Mouse (Mus musculus): ENCODE results near the gene Cdr2l.
"Not testable (repeated sequence)": the region's sequence is repeated elsewhere in the genome, so short reads cannot be mapped to it uniquely, and the experiment has no call there.

Gene Cdr2l

GRCm38 (mm10) chr11:115384587-115384986, 2.9 kb downstream of the Cdr2l start:
- no peaks in the 10 kb centered on the region for H3K9me3 ChIP-seq (ENCODE audit: low read length)
- peaks cover 27% of the 10 kb centered on the region for H3K27me3 ChIP-seq (ENCODE audit: insufficient read depth, low read length)
- no peaks in the 10 kb centered on the region for H3K36me3 ChIP-seq (ENCODE audit: insufficient read depth, low read length)
- no peak for TF ChIP-seq NANOG (IDR thresholded peaks at IDR 0.05; ENCODE audit: borderline replicate concordance, low read length)
- peaks cover 54% of the 10 kb centered on the region for H3K4me1 ChIP-seq (replicated peaks; ENCODE audit: low read depth, low read length)
- no peak overlapping the region; the same call in 1 of the 2 replicates for H3K4me3 ChIP-seq (replicated peaks; ENCODE audit: low read length)

GRCm38 (mm10) chr11:115386859-115387258, 5.1 kb downstream of the Cdr2l start:
- Histone ChIP-seq H3K4me1 (replicated peaks; ENCODE audit: low read depth, low read length) (peaks cover 65% of the 10 kb centered on the region), H3K36me3 (ENCODE audit: insufficient read depth, low read length) (peaks cover 13% of the 10 kb centered on the region), H3K27me3 (ENCODE audit: insufficient read depth, low read length) (peaks cover 27% of the 10 kb centered on the region)
- not testable (repeated sequence) for H3K4me3 ChIP-seq (replicated peaks; ENCODE audit: low read length); H3K9me3 ChIP-seq (ENCODE audit: low read length)

GRCm38 (mm10) chr11:115391358-115391757, 9.6 kb downstream of the Cdr2l start:
- Histone ChIP-seq H3K4me3 (replicated peaks; ENCODE audit: low read length) (no peak overlapping the region), H3K9me3 (ENCODE audit: low read length) (no peaks in the 10 kb centered on the region), H3K4me1 (replicated peaks; ENCODE audit: low read depth, low read length) (peaks cover 57% of the 10 kb centered on the region), H3K36me3 (ENCODE audit: insufficient read depth, low read length) (peaks cover 40% of the 10 kb centered on the region), H3K27me3 (ENCODE audit: insufficient read depth, low read length) (peaks cover 30% of the 10 kb centered on the region)
- TF ChIP-seq POU5F1 (IDR thresholded peaks at IDR 0.05; ENCODE audit: borderline replicate concordance, low read length) (no peak), CTCF (conservative IDR thresholded peaks at IDR 0.05; ENCODE audit: low read length) (no peak), NANOG (IDR thresholded peaks at IDR 0.05; ENCODE audit: borderline replicate concordance, low read length) (no peak)

- H3K27me3 ChIP-seq (ENCODE audit: insufficient read depth, low read length): peaks cover 30% of the 10 kb centered on the region
- H3K4me1 ChIP-seq (replicated peaks; ENCODE audit: low read depth, low read length): peaks cover 59% of the 10 kb centered on the region
- H3K36me3 ChIP-seq (ENCODE audit: insufficient read depth, low read length): peaks cover 41% of the 10 kb centered on the region
- TF ChIP-seq CTCF (conservative IDR thresholded peaks at IDR 0.05; ENCODE audit: low read length): no peak
- no peak for TF ChIP-seq NANOG (IDR thresholded peaks at IDR 0.05; ENCODE audit: borderline replicate concordance, low read length)
- no peak for TF ChIP-seq POU5F1 (IDR thresholded peaks at IDR 0.05; ENCODE audit: borderline replicate concordance, low read length)
- H3K9me3 ChIP-seq (ENCODE audit: low read length): no peaks in the 10 kb centered on the region
- peak overlapping the region; percentile 76 for H3K4me3 ChIP-seq (replicated peaks; ENCODE audit: low read length)
These were observed 12.1 kb downstream of the Cdr2l start for GRCm38 (mm10) chr11:115393721-115394325.

- no peak overlapping the region for H3K4me3 ChIP-seq (replicated peaks; ENCODE audit: low read length)
- H3K9me3 ChIP-seq (ENCODE audit: low read length): no peaks in the 10 kb centered on the region
- H3K36me3 ChIP-seq (ENCODE audit: insufficient read depth, low read length): peaks cover 24% of the 10 kb centered on the region
- peaks cover 50% of the 10 kb centered on the region for H3K4me1 ChIP-seq (replicated peaks; ENCODE audit: low read depth, low read length)
- peaks cover 23% of the 10 kb centered on the region for H3K27me3 ChIP-seq (ENCODE audit: insufficient read depth, low read length)
- no peak for TF ChIP-seq NANOG (IDR thresholded peaks at IDR 0.05; ENCODE audit: borderline replicate concordance, low read length)
- TF ChIP-seq POU5F1 (IDR thresholded peaks at IDR 0.05; ENCODE audit: borderline replicate concordance, low read length): no peak
- TF ChIP-seq CTCF (conservative IDR thresholded peaks at IDR 0.05; ENCODE audit: low read length): no peak
These were observed 16.4 kb downstream of the Cdr2l start for GRCm38 (mm10) chr11:115398085-115398484.

- Histone ChIP-seq H3K4me1 (replicated peaks; ENCODE audit: low read depth, low read length) (peaks cover 45% of the 10 kb centered on the region), H3K4me3 (replicated peaks; ENCODE audit: low read length) (no peak overlapping the region), H3K27me3 (ENCODE audit: insufficient read depth, low read length) (peaks cover 3% of the 10 kb centered on the region), H3K36me3 (ENCODE audit: insufficient read depth, low read length) (peaks cover 20% of the 10 kb centered on the region), H3K9me3 (ENCODE audit: low read length) (no peaks in the 10 kb centered on the region)
- no peak for TF ChIP-seq NANOG (IDR thresholded peaks at IDR 0.05; ENCODE audit: borderline replicate concordance, low read length)
These were observed 18.4 kb downstream of the Cdr2l start for GRCm38 (mm10) chr11:115400126-115400525.

- H3K4me1 ChIP-seq (replicated peaks; ENCODE audit: low read depth, low read length): peaks cover 52% of the 10 kb centered on the region
- no peaks in the 10 kb centered on the region for H3K27me3 ChIP-seq (ENCODE audit: insufficient read depth, low read length)
- peak overlapping the region; percentile 51 for H3K4me3 ChIP-seq (replicated peaks; ENCODE audit: low read length)
- no peaks in the 10 kb centered on the region for H3K9me3 ChIP-seq (ENCODE audit: low read length)
- H3K36me3 ChIP-seq (ENCODE audit: insufficient read depth, low read length): peaks cover 20% of the 10 kb centered on the region
- TF ChIP-seq CTCF (conservative IDR thresholded peaks at IDR 0.05; ENCODE audit: low read length): no peak
- TF ChIP-seq POU5F1 (IDR thresholded peaks at IDR 0.05; ENCODE audit: borderline replicate concordance, low read length): no peak
- TF ChIP-seq NANOG (IDR thresholded peaks at IDR 0.05; ENCODE audit: borderline replicate concordance, low read length): no peak
These were observed 19.1 kb downstream of the Cdr2l start for GRCm38 (mm10) chr11:115400630-115401391.

- Histone ChIP-seq H3K4me3 (replicated peaks; ENCODE audit: low read length) (peak within 1 kb of the TSS; percentile 87), H3K4me1 (replicated peaks; ENCODE audit: low read depth, low read length) (peaks cover 69% of the 10 kb centered on the region)
These were observed 21.8 kb downstream of the Cdr2l start, which contains the start of gene Mrpl58 for GRCm38 (mm10) chr11:115403338-115404124. Gene Mrpl58, plus strand, starts transcription at chr11:115403752.

More at GRCm38 (mm10) chr11:115403338-115404124, 21.8 kb downstream of the Cdr2l start, which contains the start of gene Mrpl58:
- no peak for TF ChIP-seq NANOG (IDR thresholded peaks at IDR 0.05; ENCODE audit: borderline replicate concordance, low read length)
- TF ChIP-seq CTCF (conservative IDR thresholded peaks at IDR 0.05; ENCODE audit: low read length): no peak
- TF ChIP-seq POU5F1 (IDR thresholded peaks at IDR 0.05; ENCODE audit: borderline replicate concordance, low read length): no peak
- H3K27me3 ChIP-seq (ENCODE audit: insufficient read depth, low read length): no peaks in the 10 kb centered on the region
- H3K36me3 ChIP-seq (ENCODE audit: insufficient read depth, low read length): peaks cover 41% of the 10 kb centered on the region
- H3K9me3 ChIP-seq (ENCODE audit: low read length): no peaks in the 10 kb centered on the region
